Mouse (Mus musculus) E14TG2a.4 (cell line): ENCODE measurements around the gene Rhou.

Experiments
- CTCF ChIP-seq: conservative IDR thresholded peaks from 2 replicates; pipeline ENCODE4 v1.5.1; 2014; ENCODE audit warnings: low read length
- NANOG ChIP-seq: IDR thresholded peaks from 2 replicates; pipeline ENCODE4 v1.6.1; 2014; ENCODE audit warnings: borderline replicate concordance, low read length, mixed read lengths
- POU5F1 ChIP-seq: IDR thresholded peaks from 2 replicates; pipeline ENCODE4 v1.6.1; 2014; ENCODE audit warnings: low read length, borderline replicate concordance

DNA sequence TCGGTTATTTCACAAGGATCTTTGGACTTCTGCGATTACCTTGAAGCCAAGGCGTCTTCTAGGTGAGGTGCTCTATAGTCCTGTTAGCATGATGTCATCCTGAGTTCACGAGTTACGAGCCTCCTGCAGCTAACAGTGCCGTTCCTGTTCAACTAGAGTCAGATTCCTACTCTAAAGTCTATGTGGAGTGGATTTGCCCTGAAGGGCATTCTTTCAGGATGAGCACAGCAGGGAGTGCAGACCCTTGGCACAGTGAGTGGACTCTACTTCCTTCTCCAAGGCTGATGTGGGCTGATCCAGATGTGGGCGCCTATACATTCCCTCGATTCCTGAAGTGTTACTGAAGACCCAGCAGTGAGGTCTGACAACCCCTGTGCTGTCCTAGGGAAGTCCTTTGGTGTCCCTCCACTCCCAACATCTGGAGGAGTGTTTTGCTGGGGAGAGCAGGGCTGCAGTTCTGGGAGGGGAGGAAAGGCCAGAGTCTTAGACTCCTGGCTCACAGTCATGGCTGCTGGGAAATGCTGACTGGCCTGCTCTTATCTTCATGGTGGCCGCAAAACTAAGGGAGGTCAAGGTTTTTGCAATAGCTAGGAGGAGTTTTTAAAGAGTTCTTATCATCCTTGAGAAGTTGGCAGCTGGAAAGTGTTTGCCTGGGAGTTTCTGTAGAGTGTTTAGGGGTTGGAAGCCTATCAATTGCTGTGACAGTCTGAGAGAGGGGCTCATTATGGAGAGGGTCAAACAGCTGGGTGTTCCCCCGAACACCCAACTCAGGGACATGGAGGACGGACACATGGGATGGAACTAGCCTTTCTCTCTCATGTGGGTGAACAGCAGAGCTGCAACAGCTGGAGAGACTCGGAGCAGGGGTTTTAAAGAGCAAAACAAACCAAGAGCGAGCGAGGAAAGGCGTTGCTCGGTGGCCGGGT lies 5.2 kb upstream of the Rhou start:
- TF ChIP-seq CTCF (no peak), NANOG (no peak), POU5F1 (no peak)
